Mouse (Mus musculus) forebrain, embryonic 13.5 days (tissue): ENCODE measurements at regions not wholly inside any gene's neighbourhood (a gene's known extent, or its start where the extent isn't known, plus 50 kb on each side); places are given as distances from the start of the nearest gene placed in this dataset.
A peak's percentile ranks its signal among the peaks of the same experiment; 100 is the strongest.
"Not testable (repeated sequence)": the region's sequence is repeated elsewhere in the genome, so short reads cannot be mapped to it uniquely, and the experiment has no call there.

Experiments used
- ATAC-seq: fragments of 200-750 bp; cut with Nextera tagmentation; 2 replicates; pipeline ENCODE4 v1.8.0; 2017
- H3K27ac ChIP-seq: fragments of 300-500 bp; sonication (generic); 2 replicates; pipeline ENCODE4 v1.5.1; 2015; ENCODE audit warnings: inconsistent platforms, mild to moderate bottlenecking, moderate library complexity
- H3K27me3 ChIP-seq: fragments of 300-500 bp; sonication (generic); 2 replicates; pipeline ENCODE4 v1.6.1; 2015; ENCODE audit warnings: mild to moderate bottlenecking, inconsistent platforms
- H3K36me3 ChIP-seq: fragments of 300-500 bp; sonication (generic); 2 replicates; pipeline ENCODE4 v1.6.1; 2015; ENCODE audit warnings: mild to moderate bottlenecking, inconsistent platforms; ENCODE audit not compliant: poor library complexity, severe bottlenecking
- H3K4me1 ChIP-seq: fragments of 300-500 bp; sonication (generic); 2 replicates; pipeline ENCODE4 v1.6.1; 2015; ENCODE audit warnings: inconsistent platforms
- H3K4me2 ChIP-seq: fragments of 300-500 bp; sonication (generic); 2 replicates; pipeline ENCODE4 v1.6.1; 2015; ENCODE audit warnings: inconsistent platforms, mild to moderate bottlenecking, moderate library complexity
- H3K4me3 ChIP-seq: fragments of 300-500 bp; sonication (generic); 2 replicates; pipeline ENCODE4 v1.5.1; 2015; ENCODE audit warnings: mild to moderate bottlenecking, inconsistent platforms
- H3K9ac ChIP-seq: fragments of 300-500 bp; sonication (generic); 2 replicates; pipeline ENCODE4 v1.6.1; 2015; ENCODE audit warnings: mild to moderate bottlenecking, inconsistent platforms
- H3K9me3 ChIP-seq: fragments of 300-500 bp; sonication (generic); replicated peaks from 2 replicates; pipeline ENCODE4 v1.6.1; 2016; ENCODE audit warnings: inconsistent platforms
- WGBS: fragments of 180-500 bp; shearing (Covaris S2); methylation state at CpG from one replicate; pipeline ENCODE4 v1.1.7; 2015; 5-methylcytosine and 5-hydroxymethylcytosine counted together

DNA sequence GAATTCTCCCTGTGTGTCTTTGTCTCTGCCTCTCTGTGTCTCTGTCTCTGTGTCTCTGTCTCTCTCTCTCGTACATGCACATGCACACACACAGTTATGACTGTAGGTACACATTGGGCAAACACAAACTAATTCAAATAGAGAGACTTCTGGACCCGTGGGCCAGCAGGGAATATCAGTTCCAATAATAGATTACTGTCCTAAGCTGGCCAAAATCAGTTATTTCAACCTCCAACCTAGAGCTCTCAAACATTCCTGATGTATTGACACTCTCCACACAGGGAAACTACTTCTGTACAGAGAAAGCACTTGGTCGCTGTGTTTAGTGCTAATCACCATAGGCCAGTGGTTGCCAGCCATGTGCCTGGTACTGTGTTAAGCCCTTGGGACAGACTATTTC lies 203.7 kb upstream of the Nectin1 start:
- ATAC-seq, result no peak
- 84% methylated on average over 3 of the region's 3 CpGs for WGBS

DNA sequence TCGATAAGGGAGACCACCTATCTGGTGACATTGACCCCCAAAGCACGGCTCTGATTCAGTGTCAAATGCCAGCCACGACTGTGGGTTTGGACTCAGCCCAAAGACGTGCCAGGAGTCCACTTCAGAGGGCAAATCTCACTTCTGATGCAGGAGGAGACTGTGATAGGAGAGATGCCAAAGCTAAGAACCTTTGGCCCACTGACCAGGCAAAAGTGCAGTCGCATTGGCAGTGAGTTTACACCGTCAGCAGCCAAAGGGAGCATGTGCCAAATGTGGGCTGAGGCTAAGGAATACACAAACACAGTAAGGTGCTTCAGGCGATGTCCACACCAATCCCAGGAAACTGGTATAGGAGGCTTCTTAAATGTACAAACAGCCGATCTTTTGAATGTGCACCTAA lies 202.6 kb upstream of the Nectin1 start:
- peaks cover 9% of the 10 kb centered on the region for H3K4me1 ChIP-seq
- no peak overlapping the region for H3K27ac ChIP-seq
- no peak overlapping the region for H3K9ac ChIP-seq
- H3K9me3 ChIP-seq, result no peaks in the 10 kb centered on the region
- no peak overlapping the region for H3K4me3 ChIP-seq
- no peaks in the 10 kb centered on the region for H3K36me3 ChIP-seq
- H3K27me3 ChIP-seq, result no peaks in the 10 kb centered on the region
- H3K4me2 ChIP-seq, result no peak overlapping the region
- WGBS, result 88% methylated on average over 8 of the region's 8 CpGs
- no peak for ATAC-seq

More for the DNA sequence above, 203.7 kb upstream of the Nectin1 start:
- Histone ChIP-seq H3K27me3 (no peaks in the 10 kb centered on the region), H3K9ac (no peak overlapping the region), H3K36me3 (no peaks in the 10 kb centered on the region), H3K4me2 (no peak overlapping the region), H3K4me1 (peaks cover 7% of the 10 kb centered on the region), H3K4me3 (no peak overlapping the region), H3K9me3 (no peaks in the 10 kb centered on the region), H3K27ac (no peak overlapping the region)

DNA sequence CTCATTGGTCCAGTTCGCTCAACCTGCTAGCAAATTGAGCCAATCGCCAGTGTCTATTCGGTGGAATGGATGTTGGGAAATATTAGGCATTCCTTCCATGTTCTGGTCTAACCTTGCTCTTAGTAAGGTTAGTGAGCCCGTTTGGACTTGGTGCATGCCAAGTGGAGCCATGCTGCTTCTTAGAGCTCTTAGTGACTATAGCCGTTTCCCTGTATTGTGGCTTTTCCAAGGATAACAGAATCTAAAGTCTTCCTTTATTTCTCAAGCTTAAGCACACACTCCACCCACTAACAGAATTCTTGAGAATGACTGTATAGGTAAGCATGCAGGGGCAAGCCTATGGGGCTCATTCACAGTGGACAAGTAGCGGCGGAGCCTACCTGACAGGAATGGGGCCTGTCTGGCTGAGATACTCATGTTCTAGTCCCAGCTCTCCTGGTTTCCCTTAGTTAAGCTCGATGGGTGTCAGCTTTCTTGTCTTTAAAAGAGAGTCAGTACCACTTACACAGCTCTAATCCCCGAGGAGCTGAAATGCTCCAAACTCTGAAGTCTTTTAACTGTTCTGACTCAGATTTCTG lies 201.6 kb upstream of the Nectin1 start:
- Histone ChIP-seq H3K4me2 (no peak overlapping the region), H3K4me1 (peaks cover 9% of the 10 kb centered on the region), H3K9ac (no peak overlapping the region), H3K27me3 (no peaks in the 10 kb centered on the region), H3K27ac (no peak overlapping the region), H3K4me3 (no peak overlapping the region), H3K36me3 (no peaks in the 10 kb centered on the region), H3K9me3 (no peaks in the 10 kb centered on the region)
- WGBS, result 83% methylated on average over 9 of the region's 9 CpGs
- ATAC-seq, result no peak

DNA sequence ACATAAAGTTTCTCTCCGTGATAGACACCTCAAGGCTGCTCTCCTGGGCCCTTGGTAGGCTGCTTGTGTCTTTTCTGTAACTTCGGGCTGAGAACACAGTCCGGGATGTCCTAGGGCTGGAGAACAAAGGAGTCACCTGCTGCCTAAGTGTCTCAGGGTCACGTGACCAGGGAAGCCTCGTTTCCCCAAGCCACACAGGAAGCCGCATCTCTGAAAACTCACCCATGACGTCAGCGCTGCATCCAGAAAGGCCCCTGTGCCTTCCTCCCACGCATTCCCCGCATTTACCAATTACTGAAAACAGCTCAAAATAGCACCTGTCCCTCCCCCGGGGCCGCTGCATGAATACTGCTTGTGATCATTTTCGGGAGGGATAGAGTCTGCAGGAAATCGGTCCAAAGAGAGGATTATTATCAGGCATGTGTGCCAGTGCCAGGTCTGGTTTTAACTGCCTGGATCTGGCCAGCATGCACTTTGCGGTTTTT lies 198.7 kb upstream of the Nectin1 start:
- Histone ChIP-seq H3K27ac (no peak overlapping the region), H3K27me3 (no peaks in the 10 kb centered on the region), H3K4me2 (peak overlapping the region; percentile 39), H3K36me3 (no peaks in the 10 kb centered on the region), H3K9me3 (no peaks in the 10 kb centered on the region), H3K4me1 (peaks cover 14% of the 10 kb centered on the region), H3K9ac (no peak overlapping the region), H3K4me3 (no peak overlapping the region)
- ATAC-seq, result peak; percentile 13; the same call in 1 of the 2 replicates
- 25% methylated on average over 15 of the region's 15 CpGs for WGBS

DNA sequence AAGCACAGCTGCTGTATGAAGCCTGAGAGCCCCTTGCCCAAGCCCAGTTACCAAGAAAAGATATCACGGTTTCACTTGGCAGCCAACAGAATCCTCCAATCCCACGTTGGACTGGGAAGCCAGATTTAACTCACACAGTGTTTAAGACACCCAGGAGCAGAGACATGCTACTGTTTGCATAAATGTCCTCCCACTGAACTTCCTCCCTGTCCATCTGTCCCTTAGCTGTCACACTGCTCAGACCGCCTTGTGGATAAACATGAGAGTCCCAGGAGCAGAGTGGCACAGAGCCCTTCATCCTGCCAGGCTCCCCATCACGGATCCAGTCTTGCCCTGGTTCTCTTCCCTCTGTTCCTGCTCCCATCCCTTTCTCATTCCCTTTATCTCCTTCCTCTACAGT lies 194.9 kb upstream of the Nectin1 start:
- ATAC-seq, result no peak
- Histone ChIP-seq H3K4me2 (no peak overlapping the region), H3K4me1 (peaks cover 14% of the 10 kb centered on the region), H3K36me3 (no peaks in the 10 kb centered on the region), H3K27me3 (no peaks in the 10 kb centered on the region), H3K4me3 (no peak overlapping the region), H3K27ac (no peak overlapping the region), H3K9me3 (no peaks in the 10 kb centered on the region), H3K9ac (no peak overlapping the region)
- 62% methylated on average over 4 of the region's 4 CpGs for WGBS

DNA sequence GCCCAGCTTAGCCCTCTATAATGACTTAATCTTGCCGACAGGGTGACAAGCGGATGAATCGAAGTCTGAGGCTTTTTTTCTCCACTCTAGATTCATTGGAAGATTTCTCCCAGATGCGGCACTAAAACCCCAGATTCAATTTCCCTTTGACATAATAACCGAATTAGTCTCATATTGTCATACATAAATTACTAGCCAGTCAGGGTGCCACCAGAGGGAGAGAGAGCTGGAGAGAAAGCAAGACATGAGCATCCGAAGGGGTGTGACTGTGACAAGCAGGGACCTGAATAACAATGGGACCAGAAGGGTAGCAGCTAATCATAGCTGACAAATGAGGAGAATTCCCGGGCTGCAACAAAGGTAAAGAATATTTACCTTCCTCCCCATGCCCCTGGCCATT lies 194.5 kb upstream of the Nectin1 start:
- H3K4me3 ChIP-seq, result no peak overlapping the region
- H3K9me3 ChIP-seq, result no peaks in the 10 kb centered on the region
- 37% methylated on average over 7 of the region's 7 CpGs for WGBS
- peaks cover 14% of the 10 kb centered on the region for H3K4me1 ChIP-seq
- no peak overlapping the region for H3K4me2 ChIP-seq
- no peak for ATAC-seq
- no peaks in the 10 kb centered on the region for H3K27me3 ChIP-seq
- no peak overlapping the region for H3K27ac ChIP-seq
- H3K9ac ChIP-seq, result no peak overlapping the region
- H3K36me3 ChIP-seq, result no peaks in the 10 kb centered on the region

DNA sequence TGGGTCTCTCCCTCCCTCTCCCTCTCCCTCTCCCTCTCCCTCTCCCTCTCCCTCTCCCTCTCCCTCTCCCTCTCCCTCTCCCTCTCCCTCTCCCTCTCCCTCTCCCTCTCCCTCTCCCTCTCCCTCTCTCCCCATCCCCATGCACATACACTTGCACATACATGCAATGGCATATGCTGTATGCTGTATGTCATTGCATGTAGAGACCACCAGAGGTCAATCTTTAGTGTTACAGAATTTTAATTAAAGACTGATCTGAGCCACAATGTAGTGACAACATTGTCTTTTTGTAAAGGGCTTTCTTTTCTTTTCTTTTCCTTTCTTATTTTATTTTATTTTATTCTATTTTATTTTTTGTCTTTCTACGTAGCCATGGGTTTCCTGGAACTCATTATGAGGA lies 191.0 kb upstream of the Nectin1 start:
- not testable (repeated sequence) for H3K4me2 ChIP-seq, H3K4me1 ChIP-seq, H3K27me3 ChIP-seq, ATAC-seq, H3K36me3 ChIP-seq, H3K27ac ChIP-seq, H3K9ac ChIP-seq, H3K4me3 ChIP-seq, H3K9me3 ChIP-seq
- 84% methylated on average over 1 of the region's 1 CpGs for WGBS

DNA sequence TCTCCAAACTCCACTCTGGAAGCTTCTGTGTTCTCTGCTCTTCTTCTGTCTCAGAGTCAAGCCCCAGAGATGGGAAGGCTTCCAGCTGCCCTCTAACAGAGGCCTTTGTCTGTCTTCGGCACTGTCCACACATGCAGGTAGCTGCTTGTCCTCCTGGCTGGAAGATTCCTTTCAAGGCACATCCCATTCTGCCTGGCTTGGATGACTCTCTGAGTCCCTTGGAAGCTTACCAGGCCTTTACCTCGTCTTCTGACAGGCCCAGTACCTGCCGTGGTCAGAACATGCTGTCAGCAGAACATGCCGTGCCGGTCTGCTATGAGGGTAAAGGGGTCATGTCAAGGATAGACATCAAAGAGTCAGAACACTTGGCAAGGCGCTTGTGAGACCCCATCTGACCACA lies 181.8 kb upstream of the Nectin1 start:
- 89% methylated on average over 6 of the region's 6 CpGs for WGBS
- no peaks in the 10 kb centered on the region for H3K4me1 ChIP-seq
- H3K36me3 ChIP-seq, result no peaks in the 10 kb centered on the region
- H3K27me3 ChIP-seq, result no peaks in the 10 kb centered on the region
- H3K9me3 ChIP-seq, result no peaks in the 10 kb centered on the region
- H3K4me2 ChIP-seq, result no peak overlapping the region
- H3K4me3 ChIP-seq, result no peak overlapping the region
- no peak overlapping the region for H3K9ac ChIP-seq
- no peak overlapping the region for H3K27ac ChIP-seq
- no peak for ATAC-seq

DNA sequence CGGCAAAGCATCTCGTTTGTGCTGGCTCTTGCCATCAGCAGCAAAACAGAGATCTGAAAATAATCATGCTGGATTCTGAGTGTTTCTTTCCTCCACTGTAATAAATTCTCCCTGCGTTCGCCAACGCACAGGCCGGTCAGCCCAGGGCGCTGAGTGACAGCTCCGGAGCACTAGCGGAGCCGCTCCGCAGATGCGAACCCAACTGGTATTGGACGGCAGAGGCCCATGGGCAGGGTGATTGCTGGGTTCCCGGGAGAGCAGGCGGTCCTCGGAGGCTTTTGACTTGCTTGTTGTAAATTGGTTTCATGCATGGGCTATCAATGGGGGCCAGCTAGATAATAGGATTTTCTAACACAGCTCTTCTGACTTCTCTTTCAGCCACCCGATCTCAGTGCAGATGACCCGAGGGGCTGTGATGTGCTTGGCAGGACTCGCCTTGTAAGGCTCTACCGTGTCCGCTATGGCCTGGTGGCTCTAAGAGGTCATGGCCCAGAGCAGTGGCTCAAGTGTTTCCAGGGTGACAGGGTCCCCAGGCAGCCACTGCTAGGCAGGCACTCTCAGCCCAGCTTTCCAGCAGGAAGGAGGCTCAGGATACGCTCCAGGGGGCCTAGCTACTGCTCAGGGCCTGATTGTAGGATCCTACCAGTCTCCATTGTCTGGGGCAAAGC lies 179.4 kb upstream of the Nectin1 start:
- Histone ChIP-seq H3K36me3 (no peaks in the 10 kb centered on the region), H3K4me2 (no peak overlapping the region), H3K4me1 (no peaks in the 10 kb centered on the region), H3K27me3 (no peaks in the 10 kb centered on the region), H3K4me3 (no peak overlapping the region), H3K27ac (no peak overlapping the region), H3K9ac (no peak overlapping the region), H3K9me3 (no peaks in the 10 kb centered on the region)
- ATAC-seq, result no peak
- WGBS, result 77% methylated on average over 22 of the region's 22 CpGs

DNA sequence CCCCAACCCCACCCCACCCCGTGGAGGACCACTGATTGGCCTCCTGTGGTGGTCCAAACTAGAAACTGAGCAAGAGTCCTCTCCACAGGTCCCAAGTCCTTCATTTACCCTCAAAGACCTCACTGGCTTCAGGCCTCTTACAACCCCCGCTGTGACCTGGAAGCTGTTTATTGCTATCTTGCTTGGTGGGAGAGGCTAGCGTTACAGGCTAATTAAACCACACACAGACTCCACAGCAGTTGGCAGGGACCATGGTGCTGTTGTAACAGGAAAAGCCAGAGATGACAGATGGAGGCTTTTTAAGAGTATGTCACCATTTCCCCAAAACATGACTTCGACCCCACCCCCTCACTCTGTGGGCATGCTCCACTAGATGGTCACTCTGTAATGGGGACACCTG lies 174.9 kb upstream of the Nectin1 start:
- no peaks in the 10 kb centered on the region for H3K9me3 ChIP-seq
- H3K27ac ChIP-seq, result no peak overlapping the region
- WGBS, result 55% methylated on average over 4 of the region's 4 CpGs
- no peaks in the 10 kb centered on the region for H3K36me3 ChIP-seq
- no peak for ATAC-seq
- H3K4me3 ChIP-seq, result no peak overlapping the region
- no peak overlapping the region for H3K9ac ChIP-seq
- H3K27me3 ChIP-seq, result no peaks in the 10 kb centered on the region
- H3K4me2 ChIP-seq, result no peak overlapping the region
- no peaks in the 10 kb centered on the region for H3K4me1 ChIP-seq

DNA sequence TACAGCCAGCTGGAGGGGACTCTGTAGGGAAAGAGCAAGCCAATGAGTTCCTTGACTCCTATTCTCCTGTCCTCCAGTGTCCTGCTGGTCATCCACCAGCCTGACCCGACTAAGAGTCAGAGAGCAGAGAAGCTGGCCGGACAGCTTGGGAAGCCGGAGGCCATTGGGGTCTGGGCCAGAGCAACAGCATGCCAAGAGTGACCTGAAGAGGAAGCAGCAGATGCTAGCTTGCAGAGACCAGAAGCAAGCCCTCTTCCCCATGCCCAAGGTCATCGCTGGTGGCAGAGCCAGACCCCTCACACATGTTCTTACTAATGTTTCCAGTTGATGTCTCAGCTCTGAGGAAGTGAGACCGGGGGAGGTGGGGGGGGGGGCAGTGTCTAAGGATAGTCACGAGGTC lies 172.7 kb upstream of the Nectin1 start:
- no peak for ATAC-seq
- Histone ChIP-seq H3K9me3 (no peaks in the 10 kb centered on the region), H3K4me2 (no peak overlapping the region), H3K27ac (no peak overlapping the region), H3K36me3 (no peaks in the 10 kb centered on the region), H3K4me3 (no peak overlapping the region), H3K4me1 (no peaks in the 10 kb centered on the region), H3K9ac (no peak overlapping the region), H3K27me3 (no peaks in the 10 kb centered on the region)
- 89% methylated on average over 6 of the region's 6 CpGs for WGBS

DNA sequence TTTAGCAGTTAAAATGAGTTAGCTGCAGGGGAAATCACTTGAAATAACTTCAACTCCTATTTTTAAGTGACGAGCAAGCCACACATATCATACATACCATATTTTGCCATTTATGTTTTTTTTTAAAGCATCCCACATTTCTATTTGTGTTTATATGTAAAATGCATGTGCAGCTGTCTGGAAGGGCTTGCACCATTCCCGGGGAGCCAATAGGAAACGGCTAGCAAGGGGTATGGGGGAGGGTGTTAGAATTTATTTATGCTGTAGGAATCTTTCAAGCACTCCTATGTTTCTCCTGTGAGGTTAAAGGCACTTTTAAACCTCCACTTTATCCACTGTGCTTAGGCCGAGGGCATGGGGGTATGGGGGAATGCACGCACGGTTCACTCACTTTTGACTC lies 168.1 kb upstream of the Nectin1 start:
- Histone ChIP-seq H3K4me3 (no peak overlapping the region), H3K4me1 (no peaks in the 10 kb centered on the region), H3K9ac (no peak overlapping the region), H3K36me3 (no peaks in the 10 kb centered on the region), H3K27me3 (no peaks in the 10 kb centered on the region), H3K9me3 (no peaks in the 10 kb centered on the region), H3K4me2 (no peak overlapping the region), H3K27ac (no peak overlapping the region)
- ATAC-seq, result no peak
- 89% methylated on average over 6 of the region's 6 CpGs for WGBS

DNA sequence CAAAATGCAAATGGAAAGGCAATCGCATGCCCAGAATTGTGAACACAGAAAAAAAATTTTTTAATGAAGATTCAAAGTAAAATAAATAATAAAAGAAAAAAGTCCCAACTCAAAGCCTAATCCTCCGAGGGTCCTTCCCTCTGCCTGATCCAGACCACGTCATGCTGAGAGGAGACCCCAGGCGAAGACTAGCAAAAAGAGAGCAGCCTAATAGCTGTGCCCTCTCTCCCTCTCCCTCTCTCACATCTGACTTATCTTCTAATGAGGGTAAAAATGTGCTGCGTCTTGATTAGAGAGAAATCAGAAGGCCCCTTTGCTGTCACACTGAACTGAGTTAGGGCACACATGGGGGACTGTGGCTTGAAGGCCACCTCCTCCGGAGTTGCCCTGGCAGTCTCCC lies 163.1 kb upstream of the Nectin1 start:
- no peak overlapping the region for H3K4me2 ChIP-seq
- no peaks in the 10 kb centered on the region for H3K27me3 ChIP-seq
- no peaks in the 10 kb centered on the region for H3K4me1 ChIP-seq
- no peak overlapping the region for H3K9ac ChIP-seq
- H3K36me3 ChIP-seq, result no peaks in the 10 kb centered on the region
- no peak overlapping the region for H3K4me3 ChIP-seq
- no peak overlapping the region for H3K27ac ChIP-seq
- no peaks in the 10 kb centered on the region for H3K9me3 ChIP-seq
- ATAC-seq, result no peak
- 21% methylated on average over 6 of the region's 6 CpGs for WGBS
